Mouse (Mus musculus): ENCODE measurements at regions not wholly inside any gene's neighbourhood (a gene's known extent, or its start where the extent isn't known, plus 50 kb on each side); places are given as distances from the start of the nearest gene placed in this dataset.

DNA sequence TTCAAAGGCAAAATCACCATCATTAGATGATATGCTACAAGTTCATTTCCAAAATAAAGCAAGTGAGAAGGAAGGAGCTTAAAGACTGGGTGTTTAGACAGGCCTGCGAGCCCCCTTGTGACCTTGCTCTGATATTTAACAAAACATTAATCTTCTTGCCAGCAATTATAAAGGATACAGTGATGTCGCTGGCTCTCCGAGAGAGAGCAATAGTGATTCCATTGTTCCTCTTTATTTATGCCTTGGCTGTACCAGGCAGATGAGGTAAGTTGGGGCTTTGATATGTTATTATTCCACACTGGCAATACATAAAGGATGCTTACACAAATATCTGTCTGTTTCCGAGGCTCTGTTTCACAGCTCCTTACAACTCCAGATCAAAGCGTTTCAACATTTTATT is 197.7 kb upstream of the Sall1 start:
- H3K9ac ChIP-seq (ENCODE audit: insufficient read depth, low read depth): no peak overlapping the region
- no peaks in the 10 kb centered on the region for H3K36me3 ChIP-seq (replicated peaks in 1 of 2; ENCODE audit: control insufficient read depth in 1 of 2, insufficient read depth in 1 of 2, low read length in 1 of 2)
- H3K27ac ChIP-seq (ENCODE audit: insufficient read depth, low read depth): no peak overlapping the region
- in situ Hi-C loops (cut with MboI; ENCODE audit: low pct_ligation_motif_present, low pct_unique_long_range_greater_than_20kb, low sequenced_read_pairs): no loop called here
- no peak overlapping the region for H3K4me2 ChIP-seq (ENCODE audit: insufficient read depth, low read depth, poor library complexity, severe bottlenecking)
- no peaks in the 10 kb centered on the region for H3K4me1 ChIP-seq (ENCODE audit: control insufficient read depth in 1 of 2, insufficient read depth in 2 of 2)
- H3K9me3 ChIP-seq (replicated peaks; ENCODE audit: low read length): peaks cover 43% of the 10 kb centered on the region
- H3K79me2 ChIP-seq (replicated peaks; ENCODE audit: control insufficient read depth, extremely low read depth, insufficient read depth, poor library complexity, severe bottlenecking): no peaks in the 10 kb centered on the region
- TF ChIP-seq SMC3 (IDR thresholded peaks at IDR 0.05; ENCODE audit: low read depth, low read length) (no peak), TBP (conservative IDR thresholded peaks at IDR 0.05; ENCODE audit: low read depth, low read length) (no peak), CHD1 (IDR thresholded peaks at IDR 0.05; ENCODE audit: low read depth, low read length) (no peak), RCOR1 (conservative IDR thresholded peaks at IDR 0.05; ENCODE audit: low read depth, low read length) (no peak), MAX (IDR thresholded peaks at IDR 0.05; ENCODE audit: low read length) (no peak), UBTF (IDR thresholded peaks at IDR 0.05; ENCODE audit: low read depth, low read length) (no peak), POLR2AphosphoS2 (IDR thresholded peaks at IDR 0.05; ENCODE audit: low read depth, low read length) (no peak), KAT2A (IDR thresholded peaks at IDR 0.05; ENCODE audit: insufficient replicate concordance, low read length) (no peak), BHLHE40 (IDR thresholded peaks at IDR 0.05; ENCODE audit: low read depth, low read length) (no peak), USF2 (conservative IDR thresholded peaks at IDR 0.05; ENCODE audit: low read depth, low read length) (no peak), MAZ (IDR thresholded peaks at IDR 0.05; ENCODE audit: low read depth, low read length) (no peak)
- no peak for DNase-seq (ENCODE audit: extremely low read depth)
- no peak overlapping the region for H3K4me3 ChIP-seq (replicated peaks in 1 of 3; ENCODE audit: low read depth in 2 of 3, low read length in 2 of 3, poor library complexity in 1 of 3)
- dilution Hi-C loops (cut with MboI; ENCODE audit: extremely low pct_ligation_motif_present, extremely low pct_unique_long_range_greater_than_20kb, low sequenced_read_pairs): no loop called here
- no peaks in the 10 kb centered on the region for H3K27me3 ChIP-seq (replicated peaks)

DNA sequence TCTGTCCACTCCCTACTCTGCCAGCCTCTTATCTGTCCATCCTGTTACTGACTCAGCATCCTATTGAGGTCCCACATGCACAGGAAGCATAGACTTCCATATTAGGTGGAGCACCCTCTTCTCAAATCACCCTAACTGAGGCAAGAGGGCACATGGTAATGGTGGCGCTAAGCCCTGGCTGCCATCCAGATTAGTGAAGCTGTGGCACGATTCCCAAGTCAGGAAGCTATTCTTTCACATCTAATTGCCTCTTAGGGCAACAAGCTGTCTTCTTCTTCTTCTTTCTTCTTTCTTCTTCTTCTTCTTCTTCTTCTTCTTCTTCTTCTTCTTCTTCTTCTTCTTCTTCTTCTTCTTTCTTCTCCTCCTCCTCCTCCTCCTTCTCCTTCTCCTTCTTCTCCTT is 195.7 kb upstream of the Sall1 start:
- dilution Hi-C loops (cut with MboI; ENCODE audit: extremely low pct_ligation_motif_present, extremely low pct_unique_long_range_greater_than_20kb, low sequenced_read_pairs): no loop called here
- Histone ChIP-seq H3K4me2 (ENCODE audit: insufficient read depth, low read depth, poor library complexity, severe bottlenecking) (no peak overlapping the region), H3K27me3 (replicated peaks) (no peaks in the 10 kb centered on the region), H3K4me1 (ENCODE audit: control insufficient read depth in 1 of 2, insufficient read depth in 2 of 2) (no peaks in the 10 kb centered on the region), H3K9ac (ENCODE audit: insufficient read depth, low read depth) (no peak overlapping the region), H3K27ac (ENCODE audit: insufficient read depth, low read depth) (no peak overlapping the region), H3K9me3 (replicated peaks; ENCODE audit: low read length) (peaks cover 38% of the 10 kb centered on the region), H3K36me3 (replicated peaks in 1 of 2; ENCODE audit: control insufficient read depth in 1 of 2, insufficient read depth in 1 of 2, low read length in 1 of 2) (no peaks in the 10 kb centered on the region), H3K79me2 (replicated peaks; ENCODE audit: control insufficient read depth, extremely low read depth, insufficient read depth, poor library complexity, severe bottlenecking) (no peaks in the 10 kb centered on the region), H3K4me3 (replicated peaks in 1 of 3; ENCODE audit: low read depth in 2 of 3, low read length in 2 of 3, poor library complexity in 1 of 3) (no peak overlapping the region)
- TF ChIP-seq BHLHE40 (IDR thresholded peaks at IDR 0.05; ENCODE audit: low read depth, low read length): no peak
- no peak for TF ChIP-seq MEF2A (IDR thresholded peaks at IDR 0.05; ENCODE audit: borderline replicate concordance, low read depth, low read length)
- no peak for TF ChIP-seq SIN3A (IDR thresholded peaks at IDR 0.05; ENCODE audit: low read length)
- TF ChIP-seq RAD21 (IDR thresholded peaks at IDR 0.05; ENCODE audit: low read depth, low read length): no peak
- TF ChIP-seq EP300 (IDR thresholded peaks at IDR 0.05; ENCODE audit: low read length): no peak
- no peak for TF ChIP-seq POLR2AphosphoS2 (IDR thresholded peaks at IDR 0.05; ENCODE audit: low read depth, low read length)
- no peak for DNase-seq (ENCODE audit: extremely low read depth)
- in situ Hi-C loops (cut with MboI; ENCODE audit: low pct_ligation_motif_present, low pct_unique_long_range_greater_than_20kb, low sequenced_read_pairs): no loop called here

DNA sequence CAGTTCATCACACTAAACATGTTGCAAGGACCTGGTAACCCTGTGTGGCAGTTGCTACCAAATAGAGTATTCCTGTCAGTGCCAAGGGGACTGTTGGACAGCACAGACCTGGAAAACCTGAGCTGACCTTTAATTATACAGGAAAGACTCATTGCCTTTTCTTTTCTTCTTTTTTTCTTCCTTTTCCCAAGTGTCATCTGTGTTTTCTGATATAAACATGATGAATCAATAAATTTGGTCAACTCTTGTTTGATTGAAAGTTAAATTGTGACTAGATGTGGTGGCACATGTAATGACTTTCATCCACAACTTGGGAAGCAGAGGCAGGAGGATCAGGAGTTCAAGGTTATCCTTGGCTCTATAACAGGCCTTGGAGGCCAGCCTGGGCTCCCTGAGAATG is 190.1 kb upstream of the Sall1 start:
- Histone ChIP-seq H3K4me3 (replicated peaks in 1 of 3; ENCODE audit: low read depth in 2 of 3, low read length in 2 of 3, poor library complexity in 1 of 3) (no peak overlapping the region), H3K27me3 (replicated peaks) (no peaks in the 10 kb centered on the region), H3K9ac (ENCODE audit: insufficient read depth, low read depth) (no peak overlapping the region), H3K36me3 (replicated peaks in 1 of 2; ENCODE audit: control insufficient read depth in 1 of 2, insufficient read depth in 1 of 2, low read length in 1 of 2) (no peaks in the 10 kb centered on the region), H3K27ac (ENCODE audit: insufficient read depth, low read depth) (no peak overlapping the region), H3K9me3 (replicated peaks; ENCODE audit: low read length) (peaks cover 33% of the 10 kb centered on the region), H3K4me1 (ENCODE audit: control insufficient read depth in 1 of 2, insufficient read depth in 2 of 2) (no peaks in the 10 kb centered on the region), H3K79me2 (replicated peaks; ENCODE audit: control insufficient read depth, extremely low read depth, insufficient read depth, poor library complexity, severe bottlenecking) (no peaks in the 10 kb centered on the region), H3K4me2 (ENCODE audit: insufficient read depth, low read depth, poor library complexity, severe bottlenecking) (no peak overlapping the region)
- in situ Hi-C loops (cut with MboI; ENCODE audit: low pct_ligation_motif_present, low pct_unique_long_range_greater_than_20kb, low sequenced_read_pairs): no loop called here
- no peak for DNase-seq (ENCODE audit: extremely low read depth)
- dilution Hi-C loops (cut with MboI; ENCODE audit: extremely low pct_ligation_motif_present, extremely low pct_unique_long_range_greater_than_20kb, low sequenced_read_pairs): no loop called here
- TF ChIP-seq ETS1 (conservative IDR thresholded peaks at IDR 0.05; ENCODE audit: low read depth, low read length): no peak
- TF ChIP-seq RAD21 (IDR thresholded peaks at IDR 0.05; ENCODE audit: low read depth, low read length): no peak
- TF ChIP-seq EP300 (IDR thresholded peaks at IDR 0.05; ENCODE audit: low read length): no peak
- no peak for TF ChIP-seq KAT2A (IDR thresholded peaks at IDR 0.05; ENCODE audit: insufficient replicate concordance, low read length)
- no peak for TF ChIP-seq USF1 (IDR thresholded peaks at IDR 0.05; ENCODE audit: low read depth, low read length)
- no peak for TF ChIP-seq USF2 (conservative IDR thresholded peaks at IDR 0.05; ENCODE audit: low read depth, low read length)
- no peak for TF ChIP-seq HCFC1 (IDR thresholded peaks at IDR 0.05; ENCODE audit: low read depth, low read length)
- TF ChIP-seq POLR2A (IDR thresholded peaks at IDR 0.05; ENCODE audit: low read depth, low read length): no peak
- TF ChIP-seq POLR2AphosphoS2 (IDR thresholded peaks at IDR 0.05; ENCODE audit: low read depth, low read length): no peak
- no peak for TF ChIP-seq IRF4 (IDR thresholded peaks at IDR 0.05; ENCODE audit: low read depth, low read length)
- no peak for TF ChIP-seq ZKSCAN1 (IDR thresholded peaks at IDR 0.05; ENCODE audit: borderline replicate concordance, low read depth, low read length)
- TF ChIP-seq PAX5 (IDR thresholded peaks at IDR 0.05; ENCODE audit: low read length): no peak
- no peak for TF ChIP-seq MAZ (IDR thresholded peaks at IDR 0.05; ENCODE audit: low read depth, low read length)
- no peak for TF ChIP-seq BHLHE40 (IDR thresholded peaks at IDR 0.05; ENCODE audit: low read depth, low read length)
